Mouse (Mus musculus) ES-E14 (cell line): ENCODE measurements around the gene Syt7. TPM values are rescaled to one million over a fixed set of nuclear protein-coding genes. Genes with fewer than 3 reads are reported as not detected.

Experiments used
- DNase-seq: peaks from one replicate; pipeline ENCODE4 v3.0.0-alpha.2; 2013; ENCODE audit warnings: low read depth, low spot score
- H3K27ac ChIP-seq: 2 replicates; pipeline ENCODE4 v1.5.1; 2012; ENCODE audit warnings: low read depth, mild to moderate bottlenecking, low read length, moderate library complexity, mixed read lengths; ENCODE audit not compliant: poor library complexity, insufficient read depth, severe bottlenecking
- H3K36me3 ChIP-seq: 2 replicates; pipeline ENCODE4 v1.6.1; 2012; ENCODE audit warnings: mild to moderate bottlenecking, low read length, moderate library complexity, mixed read lengths; ENCODE audit not compliant: control insufficient read depth, poor library complexity, insufficient read depth, severe bottlenecking
- H3K4me1 ChIP-seq, 2 experiments: fragments of 150-350 bp in 1 of 2; sonication (generic) in 1 of 2; 2 replicates each; pipeline ENCODE4 v1.6.1; 2012; ENCODE audit warnings: low read length in 2 of 2, mild to moderate bottlenecking in 1 of 2, mixed read lengths in 1 of 2; ENCODE audit not compliant: control insufficient read depth in 2 of 2, insufficient read depth in 2 of 2, poor library complexity in 1 of 2
- H3K4me3 ChIP-seq, 2 experiments: fragments of 150-350 bp in 1 of 2; sonication (generic) in 1 of 2; 2 replicates each; pipeline ENCODE4 v1.5.1; 2012; ENCODE audit warnings: low read length in 2 of 2, low read depth in 1 of 2, mild to moderate bottlenecking in 1 of 2, mixed read lengths in 1 of 2; ENCODE audit not compliant: insufficient read depth in 1 of 2, poor library complexity in 1 of 2, severe bottlenecking in 1 of 2
- H3K9ac ChIP-seq: 2 replicates; pipeline ENCODE4 v1.6.1; 2012; ENCODE audit warnings: low read depth, mild to moderate bottlenecking, low read length, mixed read lengths; ENCODE audit not compliant: poor library complexity, insufficient read depth, severe bottlenecking
- H3K9me3 ChIP-seq: fragments of 150-350 bp; sonication (generic); 2 replicates; pipeline ENCODE4 v1.6.1; 2012; ENCODE audit warnings: low read depth, mild to moderate bottlenecking, low read length; ENCODE audit not compliant: control insufficient read depth, insufficient read depth
- CHD2 ChIP-seq: IDR thresholded peaks from 2 replicates; pipeline ENCODE4 v1.6.1; 2014; ENCODE audit warnings: mild to moderate bottlenecking, low read depth, low read length, inconsistent platforms
- HCFC1 ChIP-seq: IDR thresholded peaks from 2 replicates; pipeline ENCODE4 v1.6.1; 2012; ENCODE audit warnings: low read length, inconsistent platforms, borderline replicate concordance; ENCODE audit not compliant: insufficient read depth
- MAFK ChIP-seq: IDR thresholded peaks from 2 replicates; pipeline ENCODE4 v1.6.1; 2014; ENCODE audit warnings: mild to moderate bottlenecking, low read depth, low read length, inconsistent platforms; ENCODE audit not compliant: insufficient read depth
- ZC3H11A ChIP-seq: IDR thresholded peaks from 2 replicates; pipeline ENCODE4 v1.6.1; 2012; ENCODE audit warnings: low read depth, mild to moderate bottlenecking, inconsistent platforms, low read length, borderline replicate concordance
- ZNF384 ChIP-seq: IDR thresholded peaks from 2 replicates; pipeline ENCODE4 v1.6.1; 2012; ENCODE audit warnings: low read depth, low read length, inconsistent platforms
- in situ Hi-C, 2 experiments: fragments of 600-800 bp; cut with MboI; formaldehyde crosslinking; loops; one replicate each; pipeline ENCODE4 v1.15.1; 2025; ENCODE audit warnings: low sequenced_read_pairs in 2 of 2, inconsistent platforms in 1 of 2; ENCODE audit not compliant: unreplicated experiment in 2 of 2
- total RNA-seq: library from RNA; depleted of rRNA; stranded (reverse); fragments of 300-350 nt; gene quantifications from 2 replicates; pipeline ENCODE4 v1.2.3, GENCODE M21; 2012

Gene Syt7
- total RNA-seq, 1 experiment, result 2.6 TPM

DNA sequence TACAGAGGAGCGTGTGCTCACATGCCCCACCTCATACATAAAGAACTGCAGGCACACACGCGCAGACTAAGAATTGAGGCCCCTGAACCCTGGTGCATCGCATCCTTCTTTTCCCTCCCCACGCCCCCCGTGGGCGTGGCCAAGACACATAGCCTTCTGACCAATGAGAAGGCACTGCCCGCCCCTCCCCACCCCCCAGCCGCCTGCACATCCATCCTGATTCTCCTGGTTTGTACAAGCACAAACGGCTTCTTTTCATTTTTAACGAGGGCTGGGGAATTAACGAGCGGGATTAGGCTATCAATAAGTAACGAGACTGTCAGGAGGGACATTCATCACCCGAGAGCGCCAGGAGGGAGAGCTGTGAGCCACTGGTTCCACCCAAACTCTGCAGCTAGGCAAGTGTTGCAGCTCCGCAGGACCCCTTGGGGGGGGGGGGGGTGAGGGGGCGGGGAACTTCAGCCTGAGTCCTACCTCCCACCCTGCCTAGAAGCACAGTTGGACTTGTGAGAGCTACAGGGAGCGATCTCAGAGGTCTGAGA lies 24.9 kb downstream of the Syt7 start:
- no peak for TF ChIP-seq ZC3H11A
- Histone ChIP-seq H3K9me3 (no peaks in the 10 kb centered on the region), H3K27ac (no peak overlapping the region), H3K9ac (no peak overlapping the region), H3K36me3 (no peaks in the 10 kb centered on the region; the same call in 1 of the 2 replicates), H3K4me3 (peak overlapping the region in 1 of 2 experiments; percentile 52; a peak in 3 of 4 replicates), H3K4me1 (peaks cover 0 to 13% of the 10 kb centered on the region in 2 experiments; a peak in 1 of 4 replicates)
- DNase-seq, result peak; percentile 78
- in situ Hi-C loops, result no loop called here

DNA sequence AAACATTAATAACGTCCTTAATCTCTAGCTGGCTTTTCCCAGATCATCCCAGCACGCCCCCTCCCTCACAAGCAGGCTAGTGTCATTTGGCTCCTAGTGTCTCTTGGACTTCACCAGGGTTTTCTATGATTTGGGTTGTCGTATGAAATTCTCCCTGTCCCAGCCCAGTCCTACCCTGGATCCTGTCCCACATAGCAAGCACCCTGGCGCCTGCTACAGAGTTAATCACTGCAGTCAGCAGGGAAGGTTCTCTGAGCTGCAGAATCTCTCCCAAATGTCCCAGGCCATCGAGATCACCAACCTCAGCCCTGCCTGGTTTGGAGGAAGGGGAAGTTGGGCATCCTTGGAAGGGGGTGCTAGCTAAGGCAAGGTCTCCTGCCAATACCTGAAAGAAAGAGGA lies 26.6 kb downstream of the Syt7 start:
- no peak overlapping the region for H3K27ac ChIP-seq
- in situ Hi-C loops, result no loop called here
- no peak for DNase-seq
- H3K9me3 ChIP-seq, result no peaks in the 10 kb centered on the region
- TF ChIP-seq CHD2 (no peak), ZNF384 (no peak), HCFC1 (no peak), ZC3H11A (no peak), MAFK (no peak)
- no peak overlapping the region for H3K4me3 ChIP-seq
- peaks cover 0 to 13% of the 10 kb centered on the region in 2 experiments; a peak in 1 of 4 replicates for H3K4me1 ChIP-seq
- no peak overlapping the region for H3K9ac ChIP-seq
- H3K36me3 ChIP-seq, result no peaks in the 10 kb centered on the region; the same call in 1 of the 2 replicates

DNA sequence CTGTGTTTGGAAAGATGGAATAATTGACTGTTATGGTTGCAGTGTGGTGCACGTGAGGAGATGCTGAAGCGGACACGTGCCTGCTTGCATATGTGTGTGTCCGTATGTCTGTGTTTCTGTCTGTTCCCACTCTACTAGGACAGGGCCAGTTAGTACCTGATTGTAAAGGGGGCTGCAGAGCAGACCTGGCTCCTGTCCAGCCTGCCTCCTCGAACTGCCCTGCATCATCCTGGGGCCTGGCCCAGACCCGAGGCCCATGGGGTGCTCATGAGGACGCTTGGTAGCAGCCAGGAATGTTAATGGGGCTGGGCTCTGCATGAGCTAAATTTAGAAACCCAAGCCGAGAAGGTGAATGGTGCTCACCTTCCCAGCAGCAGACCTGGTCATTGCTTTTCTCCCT lies 28.0 kb downstream of the Syt7 start:
- Histone ChIP-seq H3K27ac (no peak overlapping the region), H3K4me1 (peaks cover 0 to 18% of the 10 kb centered on the region in 2 experiments; a peak in 2 of 4 replicates), H3K36me3 (no peaks in the 10 kb centered on the region; the same call in 1 of the 2 replicates), H3K9me3 (no peaks in the 10 kb centered on the region), H3K9ac (no peak overlapping the region), H3K4me3 (no peak overlapping the region)
- in situ Hi-C loops, result no loop called here
- no peak for DNase-seq
- TF ChIP-seq ZNF384 (no peak), HCFC1 (no peak), MAFK (no peak), CHD2 (no peak), ZC3H11A (no peak)

DNA sequence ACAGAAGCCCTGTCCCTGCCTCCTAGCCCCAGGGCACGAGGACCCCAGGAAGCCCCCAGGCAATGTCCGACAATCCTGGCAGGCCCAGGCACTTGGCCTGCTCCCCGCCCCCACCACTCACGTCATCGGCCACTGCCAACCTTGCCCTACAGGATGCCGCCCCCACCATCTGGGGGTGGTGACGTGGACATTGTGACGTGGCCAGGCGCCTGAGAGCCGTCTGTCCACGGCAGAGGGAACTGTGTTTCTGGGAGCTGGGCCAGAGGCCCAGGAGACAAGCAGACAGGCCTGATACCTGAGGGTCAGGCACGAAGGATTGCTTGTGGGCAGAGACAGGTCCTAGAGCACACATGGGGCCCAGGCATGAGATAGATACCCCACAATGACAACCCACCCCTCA lies 28.5 kb downstream of the Syt7 start:
- H3K9ac ChIP-seq, result no peak overlapping the region
- TF ChIP-seq ZC3H11A (no peak), ZNF384 (no peak), HCFC1 (no peak), CHD2 (no peak), MAFK (no peak)
- H3K9me3 ChIP-seq, result no peaks in the 10 kb centered on the region
- no peaks in the 10 kb centered on the region; the same call in 1 of the 2 replicates for H3K36me3 ChIP-seq
- H3K27ac ChIP-seq, result no peak overlapping the region
- H3K4me3 ChIP-seq, result no peak overlapping the region
- in situ Hi-C loops, result no loop called here
- peaks cover 0 to 22% of the 10 kb centered on the region in 2 experiments; a peak in 2 of 4 replicates for H3K4me1 ChIP-seq
- no peak for DNase-seq
